Comparison of ENCODE assay signal across 26 mouse cellular contexts in genomic region chr11:52309487-52309886, GRCm38 (mm10). TPM values are rescaled to one million over a fixed set of nuclear protein-coding genes. Genes with fewer than 3 reads are reported as not detected.
DNase-seq lines count a peak whose midpoint lies in the region; ATAC-seq lines count a peak whose summit lies in the region.
"Had no signal": no experiment of that assay in that cellular context is flagged by ENCODE, and none has a peak within 500 bp of the region (broad histone marks: within the 10 kb centered on the region; RNA-seq: fewer than 3 reads in every experiment).

No protein-coding gene starts in this region.

- H3K27ac ChIP-seq in intestine, embryonic 15.5 days = no peak overlapping the region
- H3K27ac ChIP-seq: gastrocnemius, adult 2 months; heart, embryonic 10.5 days; hindbrain, embryonic 12.5 days; macrophage; midbrain, embryonic 10.5 days; neural tube, embryonic 15.5 days had no signal

- no peak overlapping the region for H3K4me2 ChIP-seq in intestine, embryonic 15.5 days (replicated peaks)
- H3K4me2 ChIP-seq: embryonic facial prominence, embryonic 15.5 days; hindbrain, embryonic 12.5 days; liver, embryonic 11.5 days; neural tube, embryonic 15.5 days had no signal

- 72% methylated on average over 3 of the region's 3 CpGs for WGBS in intestine, embryonic 15.5 days

- no peaks in the 10 kb centered on the region for H3K36me3 ChIP-seq in intestine, embryonic 15.5 days
- H3K36me3 ChIP-seq: embryonic facial prominence, embryonic 15.5 days; heart, embryonic 10.5 days; hindbrain, embryonic 12.5 days; midbrain, embryonic 10.5 days; neural tube, embryonic 15.5 days had no signal

- ATAC-seq in CD4-positive, CD25-positive, alpha-beta regulatory T cell, adult 4 months = peak; percentile 53
- peak; percentile 49 for ATAC-seq in inflammation-experienced regulatory T-cells, adult 6 months
- ATAC-seq in intestine, embryonic 15.5 days = no peak
- ATAC-seq: forebrain, embryonic 14.5 days; liver, postnatal 0 days; midbrain, embryonic 16.5 days had no signal

- DNase-seq in lung, postnatal 10 days = peak; percentile 41
- DNase-seq in lung, postnatal 25 days (ENCODE audit: low spot score) = no peak
- peak; percentile 86 for DNase-seq in thymus, postnatal 14 days
- DNase-seq in layer of hippocampus, postnatal 10 days (ENCODE audit: low spot score in 2 of 2) = no peak
- no peak for DNase-seq in urinary bladder, adult 2 months (ENCODE audit: low spot score)
- DNase-seq: adrenal gland, postnatal 25 days; cerebellum, adult 9-11 months; gastrocnemius, adult 2 months; kidney, adult 8-10 months; kidney, postnatal 10 days; liver, postnatal 0 days; right cerebral cortex, adult 18-20 months; right cerebral cortex, postnatal 4 days had no signal

- no peaks in the 10 kb centered on the region for H3K27me3 ChIP-seq in intestine, embryonic 15.5 days (replicated peaks)
- H3K27me3 ChIP-seq: embryonic facial prominence, embryonic 15.5 days had no signal

- no peaks in the 10 kb centered on the region for H3K9me3 ChIP-seq in intestine, embryonic 15.5 days
- H3K9me3 ChIP-seq: embryonic facial prominence, embryonic 15.5 days; heart, embryonic 10.5 days; hindbrain, embryonic 12.5 days; midbrain, embryonic 10.5 days; neural tube, embryonic 15.5 days had no signal

- H3K4me3 ChIP-seq in intestine, embryonic 15.5 days (replicated peaks) = no peak overlapping the region
- H3K4me3 ChIP-seq: embryonic facial prominence, embryonic 15.5 days; gastrocnemius, adult 2 months; heart, embryonic 10.5 days; hindbrain, embryonic 12.5 days; midbrain, embryonic 10.5 days; myocyte; neural tube, embryonic 15.5 days had no signal

- H3K9ac ChIP-seq in intestine, embryonic 15.5 days = no peak overlapping the region
- H3K9ac ChIP-seq: embryonic facial prominence, embryonic 15.5 days; hindbrain, embryonic 12.5 days; liver, postnatal 0 days; neural tube, embryonic 15.5 days had no signal

- H3K4me1 ChIP-seq in intestine, embryonic 15.5 days (replicated peaks) = 0 out of 2 replicates have a peak, but pooled peaks cover 3% of the 10 kb centered on the region

RNA-seq across cellular contexts. Expression of gene Tcf7, which starts 26.7 kb away (rescaled TPM):
- 100 to 1,000 TPM; 246 to 283 TPM for polyA plus RNA-seq in CD4-positive, CD25-positive, alpha-beta regulatory T cell, adult 4 months (2017; shearing (Covaris generic))
- 100 to 1,000 TPM; 144 to 447 (median 399) TPM for polyA plus RNA-seq in inflammation-experienced regulatory T-cells, adult 6 months (2017; shearing (Covaris generic))
- 1 to 10 TPM; 5.9 to 6.7 TPM for total RNA-seq in layer of hippocampus, postnatal 10 days (2021)
- 6.9 and 8.2 TPM in 2 replicates for polyA plus RNA-seq in intestine, embryonic 15.5 days (2015; fragmentation: Nextera tagmentation; extraction: Ambion mirVana)
- polyA plus RNA-seq in urinary bladder, adult 2 months (2012; rRNA removed) = 6.1 and 8.1 TPM in 2 replicates

RNA-seq across cellular contexts. Expression of gene Vdac1, which starts 51.2 kb away (rescaled TPM):
- polyA plus RNA-seq in CD4-positive, CD25-positive, alpha-beta regulatory T cell, adult 4 months (2017; shearing (Covaris generic)) = 100 to 1,000 TPM in 1 of 2 experiments, 10 to 100 TPM in 1; 67.5 to 104 TPM
- 100 to 1,000 TPM in 1 of 3 experiments, 10 to 100 TPM in 2; 67.6 to 143 (median 84.9) TPM for polyA plus RNA-seq in inflammation-experienced regulatory T-cells, adult 6 months (2017; shearing (Covaris generic))
- 100 to 1,000 TPM; 546 to 556 TPM for total RNA-seq in layer of hippocampus, postnatal 10 days (2021)
- 287 and 295 TPM in 2 replicates for polyA plus RNA-seq in intestine, embryonic 15.5 days (2015; fragmentation: Nextera tagmentation; extraction: Ambion mirVana)
- polyA plus RNA-seq in urinary bladder, adult 2 months (2012; rRNA removed) = 166 and 206 TPM in 2 replicates

Comparison
In these comparisons a context has a peak if more than half of its experiments do, and no peak if none do; other contexts are left out.
1. DNase-seq: peak in lung, postnatal 10 days (single experiment) and thymus, postnatal 14 days (single experiment); none in lung, postnatal 25 days (single experiment), layer of hippocampus, postnatal 10 days (0 of 2) and urinary bladder, adult 2 months (single experiment).
2. RNA of gene Tcf7, which starts 26.7 kb away (polyA plus RNA-seq): 144 to 447 TPM in inflammation-experienced regulatory T-cells, adult 6 months and 246 to 283 TPM in CD4-positive, CD25-positive, alpha-beta regulatory T cell, adult 4 months; 6.9 to 8.2 TPM in intestine, embryonic 15.5 days and 6.1 to 8.1 TPM in urinary bladder, adult 2 months; every median in the first group is over 10 times any median in the second.